Mouse (Mus musculus): ENCODE data around the gene A430078G23Rik.
A peak's percentile ranks its signal among the peaks of the same experiment; 100 is the strongest.
"Not testable (repeated sequence)": the region's sequence is repeated elsewhere in the genome, so short reads cannot be mapped to it uniquely, and the experiment has no call there.

The A430078G23Rik gene

GRCm38 (mm10) chr8:3353189-3353810, at the start of gene A430078G23Rik:
TSS of gene A430078G23Rik (plus strand) at chr8:3353415.
- no peak for DNase-seq (ENCODE audit: low read depth, low spot score)

GRCm38 (mm10) chr8:3308205-3308800, 44.9 kb upstream of the A430078G23Rik start:
- not testable (repeated sequence) for DNase-seq (ENCODE audit: low read depth, low spot score)

- DNase-seq (ENCODE audit: low read depth, low spot score): no peak
These were observed 43.6 kb upstream of the A430078G23Rik start for GRCm38 (mm10) chr8:3309636-3310035.

- no peak for DNase-seq (ENCODE audit: low read depth, low spot score)
These were observed 41.7 kb upstream of the A430078G23Rik start for GRCm38 (mm10) chr8:3311482-3311881.

- not testable (repeated sequence) for DNase-seq (ENCODE audit: low read depth, low spot score)
These were observed 39.8 kb upstream of the A430078G23Rik start for GRCm38 (mm10) chr8:3313417-3313816.

GRCm38 (mm10) chr8:3313843-3314242, 39.4 kb upstream of the A430078G23Rik start:
- DNase-seq (ENCODE audit: low read depth, low spot score): no peak

GRCm38 (mm10) chr8:3314345-3314744, 38.9 kb upstream of the A430078G23Rik start:
- DNase-seq (ENCODE audit: low read depth, low spot score): no peak

GRCm38 (mm10) chr8:3316585-3316984, 36.6 kb upstream of the A430078G23Rik start:
- no peak for DNase-seq (ENCODE audit: low read depth, low spot score)

- not testable (repeated sequence) for DNase-seq (ENCODE audit: low read depth, low spot score)
These were observed 33.9 kb upstream of the A430078G23Rik start for GRCm38 (mm10) chr8:3319267-3319666.

GRCm38 (mm10) chr8:3324253-3324652, 29.0 kb upstream of the A430078G23Rik start:
- peak; percentile 30 for DNase-seq (ENCODE audit: low read depth, low spot score)

- no peak for DNase-seq (ENCODE audit: low read depth, low spot score)
These were observed 26.2 kb upstream of the A430078G23Rik start for GRCm38 (mm10) chr8:3327056-3327455.

- peak; percentile 51 for DNase-seq (ENCODE audit: low read depth, low spot score)
These were observed 25.5 kb upstream of the A430078G23Rik start for GRCm38 (mm10) chr8:3327538-3328245.

- DNase-seq (ENCODE audit: low read depth, low spot score): peak; percentile 90
These were observed 22.6 kb upstream of the A430078G23Rik start for GRCm38 (mm10) chr8:3330662-3331061.

GRCm38 (mm10) chr8:3331692-3332091, 21.5 kb upstream of the A430078G23Rik start:
- DNase-seq (ENCODE audit: low read depth, low spot score): no peak

GRCm38 (mm10) chr8:3335881-3336280, 17.3 kb upstream of the A430078G23Rik start:
- peak; percentile 34 for DNase-seq (ENCODE audit: low read depth, low spot score)

- peak; percentile 59 for DNase-seq (ENCODE audit: low read depth, low spot score)
These were observed 16.3 kb upstream of the A430078G23Rik start for GRCm38 (mm10) chr8:3336658-3337524.

- not testable (repeated sequence) for DNase-seq (ENCODE audit: low read depth, low spot score)
These were observed 15.7 kb upstream of the A430078G23Rik start for GRCm38 (mm10) chr8:3337525-3337824.

GRCm38 (mm10) chr8:3337971-3338370, 15.2 kb upstream of the A430078G23Rik start:
- DNase-seq (ENCODE audit: low read depth, low spot score): no peak

- DNase-seq (ENCODE audit: low read depth, low spot score): not testable (repeated sequence)
These were observed 12.5 kb upstream of the A430078G23Rik start for GRCm38 (mm10) chr8:3340711-3341110.

- DNase-seq (ENCODE audit: low read depth, low spot score): no peak
These were observed 7.9 kb upstream of the A430078G23Rik start for GRCm38 (mm10) chr8:3345337-3345736.

- DNase-seq (ENCODE audit: low read depth, low spot score): no peak
These were observed 6.4 kb upstream of the A430078G23Rik start for GRCm38 (mm10) chr8:3346691-3347413.
